Mouse (Mus musculus) adrenal gland, postnatal 10 days (tissue): ENCODE results near the gene Ctsk. TPM values are rescaled to one million over a fixed set of nuclear protein-coding genes. Genes with fewer than 3 reads are reported as not detected.

Source experiments
- DNase-seq: peaks from one replicate; pipeline ENCODE4 v3.0.0; 2021; ENCODE audit warnings: mixed read lengths
- long read RNA-seq, 2 experiments: library from polyadenylated mRNA; stranded (forward); transcript quantifications; one replicate each; pipeline ENCODE4 v2.0.0; 2021
- total RNA-seq, 2 experiments: library from RNA; stranded (reverse); gene quantifications; 2 replicates each; pipeline ENCODE4 v1.2.3; 2021

The Ctsk gene
- 10 to 100 TPM; 15.1 to 58.9 TPM for total RNA-seq
- long read RNA-seq, experiment 1, transcript Ctsk-201 (8 exons, 1,512 nt): major isoform, 34 of 44 reads
- long read RNA-seq, experiment 1, partial matches to known transcripts: 9 of 44 reads
- long read RNA-seq, experiment 1, other reads (novel, unspliced or antisense): 1 of 44 reads
- long read RNA-seq, experiment 2, partial matches to known transcripts: 4 of 8 reads
- long read RNA-seq, experiment 2, other reads (novel, unspliced or antisense): 0 of 8 reads

DNA sequence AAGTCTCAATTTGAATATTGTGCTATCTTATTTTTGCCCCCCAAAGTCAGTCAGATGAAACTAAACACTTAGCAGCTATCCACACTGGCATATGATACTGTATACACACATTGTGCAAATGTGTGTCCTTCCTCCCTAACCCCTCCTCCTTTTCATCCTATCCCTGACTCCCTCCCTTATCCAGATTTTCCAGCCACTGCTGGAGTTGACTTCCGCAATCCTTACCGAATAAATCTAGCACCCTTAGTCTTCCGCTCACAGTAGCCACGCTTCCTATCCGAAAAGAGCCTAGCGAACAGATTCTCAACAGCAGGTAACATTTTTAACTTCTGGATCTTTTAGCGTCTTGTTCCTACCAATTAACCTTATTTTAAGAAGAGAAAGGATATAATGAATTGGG, at the start of gene Ctsk:
Ctsk (plus strand) TSS at position 233 of the 400 bp plus-strand sequence.
- no peak for DNase-seq

DNA sequence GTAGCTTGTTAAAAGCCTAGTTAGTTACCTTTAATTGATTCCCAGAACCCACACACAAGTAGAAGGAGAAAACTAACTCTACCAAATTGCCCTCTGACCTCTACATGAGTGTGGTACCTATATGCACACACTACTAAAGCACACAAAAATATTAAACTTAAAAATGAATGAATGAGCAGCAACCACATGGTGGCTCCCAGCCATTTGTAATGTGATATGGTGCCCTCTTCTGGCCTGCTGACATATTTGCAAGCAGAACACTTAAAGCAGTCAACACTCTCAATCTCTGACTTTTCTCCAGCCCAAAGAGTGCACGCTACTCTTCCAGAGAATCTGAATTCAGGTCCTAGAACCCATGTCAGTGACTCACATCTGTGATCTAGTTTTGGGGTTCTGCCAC, 48.6 kb upstream of the Ctsk start:
- peak; percentile 56 for DNase-seq

DNA sequence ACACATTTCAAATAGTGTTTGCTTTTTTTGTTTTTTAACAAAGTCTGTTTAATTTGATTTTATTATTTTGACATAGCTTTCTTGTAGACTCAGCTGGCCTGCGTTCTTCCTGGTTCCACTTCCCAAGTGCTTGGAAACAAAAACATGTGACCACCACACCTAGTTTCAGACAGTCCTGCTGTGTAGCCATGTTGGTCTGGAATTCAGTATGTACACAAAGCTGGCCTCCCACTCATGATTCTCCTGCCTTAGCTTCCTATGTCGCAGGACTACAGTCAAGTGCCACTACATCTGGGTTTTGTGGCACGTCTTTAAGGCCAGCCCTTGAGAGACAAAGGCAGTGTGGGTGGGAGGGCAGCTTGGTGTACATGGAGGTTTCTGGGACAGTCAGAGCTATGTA, 48.1 kb upstream of the Ctsk start:
- no peak for DNase-seq

DNA sequence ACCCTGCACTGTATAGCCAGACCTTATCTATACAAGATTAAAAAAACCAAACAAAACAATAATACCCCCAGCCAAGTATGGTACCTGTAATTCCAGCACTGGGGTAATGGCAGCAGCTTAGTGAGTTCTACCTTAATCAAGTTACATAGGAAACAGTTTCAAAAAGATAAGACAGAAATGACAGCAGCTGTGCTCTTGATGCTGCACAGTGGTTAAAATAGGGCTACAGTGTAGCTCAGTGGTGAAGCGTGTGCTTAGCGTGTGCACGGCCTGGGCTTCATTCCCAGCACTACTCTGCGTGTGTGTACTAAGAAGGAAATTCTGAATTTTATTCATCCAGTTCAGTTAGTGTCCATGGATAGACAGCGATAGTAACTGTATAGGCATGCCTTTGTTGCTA, 42.7 kb upstream of the Ctsk start:
- no peak for DNase-seq

DNA sequence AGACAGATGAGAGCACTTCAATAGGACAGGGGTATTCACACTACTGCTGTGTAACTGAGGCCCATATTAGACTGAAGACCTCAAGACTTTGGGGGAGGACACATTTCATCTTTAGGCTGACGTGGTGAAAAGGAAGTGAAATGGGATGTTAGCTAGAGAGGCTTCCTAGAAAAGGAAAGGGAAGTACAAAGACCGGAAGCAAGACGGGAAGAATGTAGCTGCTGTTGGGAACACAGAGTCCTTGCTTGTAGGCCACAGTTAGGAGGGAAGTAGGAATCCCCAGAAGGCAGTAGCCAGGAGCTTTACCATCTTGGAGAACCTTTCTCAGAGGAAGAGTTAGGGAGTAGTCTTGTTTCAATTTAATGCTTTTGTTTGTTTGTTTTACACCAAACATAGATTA, 41.3 kb upstream of the Ctsk start:
- DNase-seq: no peak

DNA sequence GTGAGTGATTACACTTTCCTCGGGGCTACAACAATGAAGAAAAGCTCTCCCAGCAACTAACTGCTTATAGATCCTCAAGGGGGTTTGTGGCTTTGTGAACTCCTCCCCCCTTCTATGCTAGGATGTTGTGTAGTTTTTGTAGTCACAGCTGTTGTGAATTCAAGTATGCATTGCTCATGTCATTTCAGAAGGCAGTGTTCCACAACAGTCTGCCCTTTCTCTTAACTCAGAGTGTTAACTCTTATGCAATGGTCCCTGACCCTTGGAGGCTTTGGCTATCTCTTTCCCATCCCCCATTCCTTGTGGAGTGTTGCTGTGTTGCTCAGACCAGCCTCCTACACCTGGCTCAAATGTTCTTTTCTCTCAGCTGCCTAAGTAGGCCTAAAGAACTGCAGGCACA, 39.7 kb upstream of the Ctsk start:
- DNase-seq: peak; percentile 11

DNA sequence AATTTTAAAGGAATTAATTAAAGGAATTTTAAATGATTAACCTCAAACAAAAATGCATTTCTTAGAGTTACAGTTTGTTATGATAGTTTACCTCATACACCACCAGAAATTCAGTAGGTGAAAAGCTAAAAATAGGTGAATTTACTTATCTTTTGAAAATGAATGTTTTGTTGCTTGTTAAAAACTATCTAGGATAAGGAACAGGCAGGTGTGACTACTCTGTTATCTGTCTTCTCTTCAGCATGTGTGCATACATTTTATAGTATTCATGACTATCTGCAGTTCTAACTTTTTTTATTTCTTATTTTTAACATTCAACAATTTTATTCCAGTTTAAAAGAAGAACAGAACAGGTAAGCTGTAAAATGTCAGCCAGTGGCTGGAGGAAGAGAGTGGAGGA, 35.2 kb upstream of the Ctsk start:
- no peak for DNase-seq

DNA sequence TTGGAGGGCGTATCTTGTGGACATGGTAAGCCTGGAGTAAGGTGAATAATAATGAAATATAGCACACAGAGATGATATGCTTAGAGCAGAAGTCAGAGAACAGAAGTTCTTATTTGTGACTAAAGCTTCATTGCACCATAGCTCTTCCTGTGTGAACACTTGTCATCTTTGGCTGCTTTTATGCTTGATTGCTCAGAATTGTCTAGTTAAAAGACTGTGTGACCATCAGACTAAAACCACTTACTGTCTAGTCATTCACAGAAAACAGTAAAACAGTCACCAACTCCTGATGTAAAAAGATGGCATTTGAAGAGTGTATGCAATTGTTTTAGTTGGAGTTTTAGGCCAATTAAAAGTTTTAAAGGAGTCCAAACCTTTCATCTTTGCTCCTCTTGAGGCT, 20.1 kb upstream of the Ctsk start:
- no peak for DNase-seq

DNA sequence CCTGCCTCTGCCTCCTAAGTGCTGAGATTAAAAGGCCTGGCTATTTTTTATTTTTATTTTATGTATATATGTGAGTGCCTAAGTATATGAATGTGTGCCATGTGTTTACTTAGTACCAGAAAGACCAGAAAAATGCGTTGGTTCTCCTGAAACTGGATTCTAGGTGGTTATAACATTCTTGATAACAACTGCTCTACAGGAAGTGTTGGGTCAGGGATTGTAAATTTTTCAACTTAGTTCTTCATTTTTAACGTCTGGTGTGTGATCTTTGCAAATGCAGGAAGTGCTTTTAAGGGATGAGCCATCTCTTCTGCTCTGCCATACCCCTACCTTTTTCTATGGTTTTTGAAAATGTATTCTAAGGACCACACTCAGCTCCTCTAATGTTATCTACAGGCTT, 12.6 kb upstream of the Ctsk start:
- no peak for DNase-seq

DNA sequence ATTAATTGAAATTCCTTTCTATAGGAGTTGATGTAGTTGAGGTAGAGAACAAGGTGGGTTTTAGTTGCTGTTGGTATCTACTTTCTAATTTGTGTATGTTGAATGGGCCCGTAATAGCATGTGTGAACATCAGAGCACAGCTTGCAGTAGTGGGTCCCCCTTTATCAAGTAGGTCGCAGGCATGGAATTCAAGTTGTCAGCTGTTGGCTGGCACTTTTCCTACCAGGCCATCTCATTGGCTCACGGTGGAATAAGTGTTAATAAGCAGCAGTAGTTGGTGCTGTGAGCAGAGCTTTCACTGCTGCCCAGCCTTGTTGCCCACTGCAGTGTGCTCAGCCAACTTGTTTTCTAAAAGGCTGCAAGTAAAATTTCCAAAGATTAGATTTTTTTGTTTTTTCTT, 10.4 kb upstream of the Ctsk start:
- DNase-seq: no peak

DNA sequence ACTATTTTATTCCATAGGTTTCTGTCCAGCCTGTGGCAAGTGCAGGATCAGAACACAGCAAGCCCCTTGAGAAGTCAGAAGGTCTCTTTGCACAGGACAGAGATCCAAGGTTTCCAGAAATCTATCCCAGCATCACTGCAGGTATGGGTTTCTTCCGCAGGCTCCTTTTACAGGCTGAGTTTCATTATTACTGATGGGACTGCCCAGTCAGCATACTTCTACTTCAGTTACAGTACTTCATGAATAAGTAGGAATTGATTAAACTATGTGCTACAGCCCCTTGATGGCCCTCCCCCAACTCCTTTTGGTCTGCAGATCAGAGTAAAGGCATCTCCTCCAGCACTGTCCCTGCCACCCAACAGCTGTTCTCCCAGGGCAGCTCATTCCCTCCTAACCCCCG, 8.8 kb upstream of the Ctsk start:
- DNase-seq: no peak

DNA sequence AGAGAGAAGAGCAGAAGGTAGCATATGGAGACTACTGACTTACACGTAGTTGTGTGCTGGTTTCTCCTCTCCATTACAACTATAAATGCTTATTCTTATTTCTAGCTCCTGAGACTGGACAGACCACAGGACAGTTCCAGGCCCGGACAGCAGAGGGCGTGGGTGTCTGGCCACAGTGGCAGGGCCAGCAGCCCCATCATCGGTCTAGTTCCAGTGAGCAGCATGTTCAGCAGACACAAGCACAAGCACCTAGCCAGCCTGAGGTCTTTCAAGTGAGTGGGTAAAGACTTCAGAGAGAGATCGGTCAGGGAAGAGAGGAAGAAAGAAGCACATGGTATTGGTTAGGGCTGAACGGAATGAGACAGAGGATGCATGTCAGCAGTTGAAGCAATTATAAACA, 4.7 kb upstream of the Ctsk start:
- DNase-seq: peak; percentile 80

DNA sequence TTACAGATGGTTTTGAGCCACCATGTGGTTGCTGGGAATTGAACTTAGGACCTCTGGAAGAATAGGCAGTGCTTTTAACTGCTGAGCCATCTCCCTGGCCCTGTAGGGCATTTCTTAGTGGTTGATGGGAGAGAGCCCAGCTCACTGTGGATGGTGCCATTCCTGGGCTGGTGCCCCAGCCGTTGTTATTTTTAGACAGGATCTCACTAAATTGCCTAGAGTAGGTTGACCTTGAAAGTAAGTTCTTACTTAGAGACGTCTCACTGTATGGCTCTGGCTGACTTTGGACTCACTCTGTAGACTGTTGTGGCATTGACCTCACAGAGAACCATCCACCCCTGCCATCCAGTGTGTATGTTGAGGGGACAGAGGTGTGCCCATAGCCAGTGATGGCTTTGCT, 827 bp upstream of the Ctsk start:
- peak; percentile 10 for DNase-seq

DNA sequence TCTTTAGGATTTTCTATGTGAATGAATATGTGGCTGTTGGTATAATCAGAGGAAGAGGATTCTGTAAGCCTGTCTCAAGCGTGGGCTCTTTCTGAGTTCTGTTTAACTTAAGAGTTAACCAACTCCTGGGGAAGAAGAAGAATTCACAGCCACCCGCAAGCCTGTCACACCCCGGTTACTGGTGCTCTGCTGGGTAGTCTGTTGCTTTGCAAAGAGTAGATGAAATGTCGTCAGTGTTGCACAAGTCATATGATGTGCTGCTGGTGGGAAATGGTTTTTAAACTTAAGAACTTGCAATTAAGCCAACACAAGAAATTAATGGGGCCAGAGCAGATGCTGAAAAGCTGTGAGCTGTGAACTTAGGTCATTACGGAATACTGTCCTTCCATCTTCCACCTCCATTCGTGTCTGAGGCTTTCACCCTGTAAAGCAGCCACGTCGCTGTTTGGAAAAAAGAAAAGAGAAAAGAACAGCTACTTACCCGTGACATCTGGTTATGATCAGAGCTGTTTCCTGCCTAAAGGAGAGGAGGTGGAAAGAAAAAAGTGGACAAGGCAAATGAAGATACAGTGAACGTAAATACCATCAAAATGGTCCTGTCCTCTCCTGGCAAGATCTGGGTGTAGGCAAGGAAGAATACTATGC, 562 bp downstream of the Ctsk start:
- no peak for DNase-seq

DNA sequence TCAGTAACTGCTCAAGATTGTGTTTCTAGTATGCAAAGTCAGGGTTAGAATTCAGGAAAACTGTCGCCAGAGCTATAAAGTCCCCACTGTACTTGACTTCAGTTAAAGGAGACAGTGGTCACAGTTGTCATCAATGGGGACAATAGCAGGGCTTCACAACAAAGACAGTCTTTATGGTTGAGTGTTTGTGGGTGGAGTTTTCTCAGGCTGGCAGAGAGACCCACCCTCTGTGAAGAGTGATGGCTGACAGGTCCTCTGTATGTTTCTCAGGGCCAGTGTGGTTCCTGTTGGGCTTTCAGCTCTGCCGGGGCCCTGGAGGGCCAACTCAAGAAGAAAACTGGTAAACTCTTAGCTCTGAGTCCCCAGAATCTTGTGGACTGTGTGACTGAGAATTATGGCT, 3.3 kb downstream of the Ctsk start:
- DNase-seq: no peak

DNA sequence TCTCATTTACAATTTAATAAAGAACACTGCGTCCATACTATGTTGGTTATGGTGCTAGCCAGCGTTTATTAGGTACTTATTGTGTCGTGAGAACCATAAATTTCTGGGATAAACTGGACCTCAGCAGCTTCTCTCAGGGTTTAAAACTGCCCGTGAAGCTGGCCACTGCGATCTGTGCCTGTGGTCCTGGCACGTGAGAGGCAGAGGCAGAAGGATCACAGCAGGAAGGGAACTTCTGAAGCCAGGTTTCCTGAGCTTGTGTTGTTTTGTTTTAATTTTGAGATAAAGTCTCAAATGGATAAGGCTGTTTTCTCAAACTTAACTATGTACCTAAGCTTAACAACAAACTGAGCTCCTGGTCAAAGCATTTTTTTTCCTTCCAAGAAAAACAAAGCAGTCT, 10.3 kb downstream of the Ctsk start:
- DNase-seq: no peak

DNA sequence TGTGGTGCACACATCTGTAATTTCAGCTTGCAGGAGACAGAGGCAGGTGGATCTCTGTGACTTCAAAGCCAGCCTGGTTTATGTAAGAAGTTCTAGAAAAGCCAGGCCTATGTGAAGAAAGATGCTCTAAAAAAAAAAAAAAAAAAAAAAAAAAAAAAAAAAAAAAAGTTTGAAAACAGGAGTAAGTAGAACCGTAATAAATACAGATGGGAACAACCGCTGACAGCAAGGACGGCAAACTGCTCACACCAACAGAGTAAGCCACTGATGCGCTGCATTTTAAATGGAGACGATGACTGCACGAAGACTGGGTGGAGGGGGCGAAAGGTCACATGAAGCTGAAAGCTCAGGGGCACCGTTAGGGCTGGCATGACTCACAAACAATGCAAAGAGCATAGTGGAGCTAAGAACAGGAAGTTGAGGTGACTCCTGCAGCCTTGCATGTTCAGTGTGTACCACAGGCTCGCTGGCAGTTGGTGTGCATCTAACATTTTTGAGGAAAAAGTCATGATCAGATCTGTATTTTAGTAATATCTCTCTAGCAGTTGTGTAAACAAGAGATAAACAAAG, 12.6 kb downstream of the Ctsk start:
- DNase-seq: peak; percentile 22

DNA sequence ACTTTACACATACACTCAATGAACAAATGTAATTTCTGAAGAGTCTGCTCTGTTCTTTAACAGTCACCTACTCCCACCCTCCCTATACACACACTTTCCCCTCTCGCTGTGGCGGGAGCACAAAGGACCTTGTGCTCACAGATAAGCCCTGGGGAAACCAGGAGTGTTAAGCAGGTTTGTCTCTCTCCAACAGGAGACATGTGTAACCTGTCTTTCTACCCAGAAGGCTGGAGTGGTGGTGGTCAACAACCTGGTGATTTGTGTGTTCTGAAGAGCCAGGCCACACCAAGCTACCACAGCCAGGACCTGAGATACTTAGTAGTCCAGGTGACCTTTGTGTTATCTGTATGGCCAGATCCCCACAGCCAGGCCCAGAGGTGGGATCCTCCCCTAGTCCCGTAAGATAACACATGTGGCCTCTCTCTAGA, 17.6 kb downstream of the Ctsk start:
- DNase-seq: no peak

DNA sequence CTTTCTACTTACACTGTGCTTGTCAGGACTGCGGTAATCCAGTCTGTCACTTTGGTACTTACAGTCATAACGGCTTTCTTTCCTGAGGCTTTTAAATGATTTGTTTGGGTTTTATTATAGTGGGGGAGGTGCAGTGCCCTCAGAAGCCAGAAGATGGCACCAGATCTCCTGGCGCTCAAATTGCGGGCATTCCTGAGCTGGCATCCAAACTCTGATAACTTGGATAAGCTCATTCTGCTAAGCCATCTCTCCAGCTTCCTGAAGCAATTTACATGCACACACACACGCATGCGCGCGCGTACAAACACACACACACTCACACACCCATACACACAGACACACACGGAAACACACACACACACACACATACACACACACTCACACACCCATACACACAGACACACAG, 18.4 kb downstream of the Ctsk start:
- DNase-seq: peak; percentile 81

DNA sequence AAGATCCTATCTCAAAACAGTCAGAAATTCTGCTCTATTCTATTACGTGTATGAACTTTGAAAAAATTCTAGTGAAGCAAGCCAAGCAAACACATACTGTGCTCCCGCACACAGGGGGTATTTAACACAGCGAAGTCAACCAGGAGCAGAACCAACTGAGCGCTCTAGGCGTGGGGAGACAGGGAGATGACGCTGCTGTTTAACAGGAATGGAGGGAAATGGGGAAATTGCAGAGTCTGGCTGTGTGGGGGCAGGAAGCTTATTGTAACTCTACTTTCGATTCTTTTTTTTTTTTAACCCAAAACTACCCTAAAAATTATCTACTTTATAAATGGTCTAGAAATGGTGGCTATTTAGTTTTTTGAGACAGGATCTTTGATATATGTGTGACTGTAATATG, 19.8 kb downstream of the Ctsk start:
- no peak for DNase-seq

DNA sequence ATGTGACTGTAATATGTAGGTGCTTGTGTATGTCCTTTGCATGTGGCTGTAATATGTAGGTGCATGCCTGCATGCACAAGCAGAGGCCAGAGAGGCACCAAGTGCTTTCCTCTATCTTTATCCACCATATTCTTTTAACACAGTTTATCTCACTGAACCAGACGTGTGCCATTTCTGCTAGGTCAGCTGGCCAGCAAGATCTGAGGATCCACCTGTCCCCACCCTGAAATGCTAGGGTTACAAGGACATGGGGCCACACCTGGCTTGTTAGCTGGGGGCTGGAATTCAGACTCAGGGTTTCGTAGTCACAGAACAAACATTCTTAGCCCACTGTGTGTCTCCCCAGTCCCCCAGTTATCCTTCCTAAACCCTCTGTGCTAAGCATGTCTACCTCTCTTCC, 20.3 kb downstream of the Ctsk start:
- no peak for DNase-seq

DNA sequence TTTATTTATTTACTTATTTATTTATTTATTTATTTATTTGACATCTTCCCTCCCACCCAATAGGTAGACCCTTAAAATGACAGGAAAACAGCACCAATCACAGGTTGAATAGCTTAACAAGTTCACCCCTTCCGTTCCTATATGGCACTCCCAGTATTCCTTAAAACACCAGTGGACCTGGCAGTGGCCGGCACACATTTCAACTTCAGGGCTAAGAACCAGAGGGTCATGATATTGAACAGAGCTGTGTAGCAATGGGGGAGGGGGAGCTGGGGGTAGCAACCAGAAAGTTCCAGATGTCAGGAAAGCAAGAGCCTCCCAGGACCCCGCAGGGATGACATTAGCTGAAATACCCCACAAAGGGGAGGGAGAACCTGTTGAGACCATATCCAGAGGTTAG, 21.0 kb downstream of the Ctsk start:
- no peak for DNase-seq

DNA sequence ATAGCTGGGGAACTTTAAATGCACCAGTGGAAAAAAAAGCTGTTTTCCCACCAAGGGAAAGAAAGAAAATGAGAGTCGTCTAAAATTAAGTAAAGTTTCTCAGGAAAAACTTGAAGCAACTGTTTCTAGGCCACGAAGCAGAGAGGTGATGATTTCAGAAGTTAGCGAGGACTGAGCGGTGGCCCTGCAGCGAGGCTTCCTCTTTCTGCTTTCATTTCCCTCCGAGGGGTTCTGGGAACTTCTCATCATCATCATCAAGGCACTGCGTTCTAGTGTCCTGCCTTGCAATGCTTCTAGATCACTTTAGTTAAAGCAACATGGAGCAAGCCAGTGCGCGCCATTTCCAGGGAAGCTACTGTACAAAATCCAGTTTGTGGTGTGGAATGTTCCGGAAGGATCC, 22.1 kb downstream of the Ctsk start:
- no peak for DNase-seq

DNA sequence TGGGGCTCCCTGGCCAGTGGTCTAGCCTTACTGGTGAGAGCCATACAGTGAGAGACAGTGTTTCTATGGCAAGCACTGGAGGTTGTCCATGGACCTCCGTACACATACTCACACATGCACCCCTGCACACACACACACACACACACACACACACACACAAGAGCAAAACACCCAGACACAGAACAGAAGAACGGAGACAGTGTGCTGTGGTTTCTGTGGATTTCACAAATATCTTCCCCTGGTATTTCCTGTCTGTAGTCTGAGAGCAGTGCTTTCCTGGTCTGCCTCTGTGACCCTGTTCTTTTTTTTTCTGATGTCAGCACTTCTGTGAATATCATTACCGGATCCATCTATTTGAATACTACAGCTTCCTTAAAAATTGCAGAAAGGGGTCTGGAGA, 24.6 kb downstream of the Ctsk start:
- DNase-seq: no peak
